Mouse (Mus musculus) testis, adult 2 months (tissue): Measurements from ENCODE around the gene Mgrn1. TPM values are rescaled to one million over a fixed set of nuclear protein-coding genes. Genes with fewer than 3 reads are reported as not detected.
A peak's percentile ranks its signal among the peaks of the same experiment; 100 is the strongest.

Experiments used
- H3K27ac ChIP-seq: fragments of 200-500 bp; 2 replicates; pipeline ENCODE4 v1.5.1; 2012; ENCODE audit warnings: low read depth, low read length; ENCODE audit not compliant: control insufficient read depth, insufficient read depth
- H3K27me3 ChIP-seq: fragments of 200-500 bp; 2 replicates; pipeline ENCODE4 v1.6.1; 2012; ENCODE audit warnings: mild to moderate bottlenecking, low read length, moderate library complexity; ENCODE audit not compliant: control insufficient read depth, insufficient read depth
- H3K36me3 ChIP-seq: fragments of 200-500 bp; 2 replicates; pipeline ENCODE4 v1.6.1; 2012; ENCODE audit warnings: mild to moderate bottlenecking, low read length; ENCODE audit not compliant: control insufficient read depth, insufficient read depth
- H3K4me1 ChIP-seq: fragments of 200-500 bp; 2 replicates; pipeline ENCODE4 v1.6.1; 2012; ENCODE audit warnings: low read length; ENCODE audit not compliant: control insufficient read depth, insufficient read depth
- H3K4me3 ChIP-seq: fragments of 200-500 bp; 2 replicates; pipeline ENCODE4 v1.5.1; 2012; ENCODE audit warnings: low read depth, mild to moderate bottlenecking, low read length, moderate library complexity, mixed read lengths; ENCODE audit not compliant: control insufficient read depth
- CTCF ChIP-seq: fragments of 200-500 bp; IDR thresholded peaks from 2 replicates; pipeline ENCODE4 v1.5.1; 2012; ENCODE audit warnings: low read depth, mild to moderate bottlenecking, inconsistent platforms, low read length, moderate library complexity; ENCODE audit not compliant: control insufficient read depth, insufficient read depth, insufficient replicate concordance
- POLR2A ChIP-seq: fragments of 200-500 bp; IDR thresholded peaks from 2 replicates; pipeline ENCODE4 v1.6.1; 2012; ENCODE audit warnings: low read depth, mild to moderate bottlenecking, inconsistent platforms, low read length, moderate library complexity; ENCODE audit not compliant: control insufficient read depth
- polyA plus RNA-seq: library from polyadenylated mRNA; depleted of rRNA; stranded (reverse); fragments of >200 nt; gene quantifications from 2 replicates; pipeline ENCODE4 v1.2.3, GENCODE M21; 2012

Gene Mgrn1
- polyA plus RNA-seq, 1 experiment, result 29.6 TPM

DNA sequence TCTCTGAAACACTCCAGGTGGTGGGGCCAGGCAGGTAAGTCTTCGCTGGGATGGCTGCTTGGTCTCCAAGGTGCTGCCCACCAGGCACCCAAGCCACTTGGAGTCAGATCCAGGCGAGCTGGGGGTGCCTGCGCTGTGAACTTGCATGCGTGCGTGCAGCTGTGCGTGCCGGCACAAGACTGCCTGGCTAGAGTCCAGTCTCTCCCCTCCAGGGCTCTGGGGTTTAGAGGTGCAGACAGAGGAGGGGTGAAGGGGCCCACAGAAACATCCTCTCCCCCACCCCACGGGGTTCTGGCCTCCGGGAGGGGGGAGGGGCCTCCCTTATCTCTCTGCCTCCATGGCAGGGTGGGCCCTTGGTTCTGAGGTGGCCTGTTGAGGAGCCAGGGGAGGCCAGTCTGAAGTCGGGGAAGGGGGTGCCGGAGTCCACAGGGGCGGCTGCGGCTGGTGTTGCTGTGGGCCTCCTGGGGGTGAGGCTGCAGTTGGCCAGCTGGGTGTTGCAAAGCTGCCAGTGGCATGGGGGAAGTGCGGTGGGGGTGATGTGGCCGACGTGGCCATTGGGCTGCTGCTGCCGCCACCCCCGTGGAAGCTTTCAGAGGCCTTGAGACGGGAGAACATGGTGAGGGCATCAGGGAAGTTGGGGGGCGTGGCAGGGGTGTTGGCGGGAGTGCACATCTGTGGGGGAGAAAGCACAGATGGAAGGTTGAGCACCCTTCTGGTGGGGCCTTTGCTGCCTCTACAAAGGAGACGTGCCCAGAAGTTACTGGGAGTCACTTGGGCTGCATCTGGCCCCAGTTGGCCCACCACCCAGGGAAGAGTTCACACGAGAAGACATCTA lies 10.6 kb upstream of the Mgrn1 start:
- Histone ChIP-seq H3K27ac (no peak overlapping the region), H3K27me3 (no peaks in the 10 kb centered on the region), H3K4me1 (peaks cover 2% of the 10 kb centered on the region), H3K36me3 (no peaks in the 10 kb centered on the region), H3K4me3 (no peak overlapping the region)
- TF ChIP-seq POLR2A, result no peak
- TF ChIP-seq CTCF, result no peak

DNA sequence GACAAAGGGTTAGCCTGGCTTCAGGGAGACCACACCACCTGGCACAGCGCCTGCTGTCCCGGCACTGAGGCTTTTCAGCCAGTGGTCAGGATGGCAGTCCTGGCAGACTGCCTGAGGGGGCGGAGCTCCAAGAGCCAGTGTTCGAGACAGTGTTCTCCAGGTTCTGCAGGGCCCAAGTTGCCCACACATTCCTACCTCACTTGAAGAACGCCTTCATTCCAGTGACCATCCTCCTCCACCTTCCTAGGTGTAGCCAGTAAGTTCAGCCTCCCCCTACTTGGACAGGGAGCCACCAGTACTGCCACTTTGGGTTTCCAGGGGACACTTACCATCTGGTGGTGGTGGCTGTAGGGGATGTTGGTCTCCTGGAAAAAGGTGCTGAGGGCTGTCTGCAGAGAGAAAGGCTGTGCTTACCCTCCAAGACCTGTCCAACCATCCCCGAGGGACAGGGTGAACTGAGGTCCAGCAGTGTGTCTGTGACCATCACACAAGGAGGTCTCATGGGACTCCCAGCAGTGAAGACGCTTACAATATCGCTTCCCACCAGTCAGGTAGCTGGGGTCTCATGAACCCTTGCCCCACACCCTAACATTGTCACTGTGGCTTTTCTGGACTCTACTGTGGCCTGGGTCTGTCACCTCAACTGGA lies 9.9 kb upstream of the Mgrn1 start:
- H3K4me3 ChIP-seq, result no peak overlapping the region
- H3K27ac ChIP-seq, result no peak overlapping the region
- H3K4me1 ChIP-seq, result peaks cover 2% of the 10 kb centered on the region
- H3K27me3 ChIP-seq, result no peaks in the 10 kb centered on the region
- TF ChIP-seq CTCF, result no peak
- TF ChIP-seq POLR2A, result no peak
- no peaks in the 10 kb centered on the region for H3K36me3 ChIP-seq

DNA sequence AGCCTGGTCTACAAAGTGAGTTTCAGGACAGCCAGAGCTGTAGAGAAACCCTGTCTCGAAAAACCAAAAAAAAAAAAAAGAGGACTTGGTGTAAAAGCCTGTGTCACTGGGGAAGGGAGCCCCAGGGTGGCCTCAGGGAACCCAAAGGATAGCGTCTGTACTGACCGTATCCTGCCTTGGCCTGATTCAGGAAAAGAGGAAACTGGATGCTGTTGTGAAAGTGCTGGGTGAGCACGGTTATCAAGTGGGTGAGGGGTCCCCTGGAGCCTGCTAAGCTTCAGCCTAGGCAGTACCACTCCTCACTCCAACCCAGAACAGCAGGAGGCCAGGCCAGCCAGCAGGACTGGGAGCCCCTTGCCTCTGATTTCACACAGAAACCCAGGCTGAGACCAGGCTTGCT lies 8.9 kb upstream of the Mgrn1 start:
- no peaks in the 10 kb centered on the region for H3K36me3 ChIP-seq
- H3K27ac ChIP-seq, result no peak overlapping the region
- no peak overlapping the region for H3K4me3 ChIP-seq
- TF ChIP-seq CTCF (no peak), POLR2A (no peak)
- no peaks in the 10 kb centered on the region for H3K27me3 ChIP-seq
- peaks cover 5% of the 10 kb centered on the region for H3K4me1 ChIP-seq

DNA sequence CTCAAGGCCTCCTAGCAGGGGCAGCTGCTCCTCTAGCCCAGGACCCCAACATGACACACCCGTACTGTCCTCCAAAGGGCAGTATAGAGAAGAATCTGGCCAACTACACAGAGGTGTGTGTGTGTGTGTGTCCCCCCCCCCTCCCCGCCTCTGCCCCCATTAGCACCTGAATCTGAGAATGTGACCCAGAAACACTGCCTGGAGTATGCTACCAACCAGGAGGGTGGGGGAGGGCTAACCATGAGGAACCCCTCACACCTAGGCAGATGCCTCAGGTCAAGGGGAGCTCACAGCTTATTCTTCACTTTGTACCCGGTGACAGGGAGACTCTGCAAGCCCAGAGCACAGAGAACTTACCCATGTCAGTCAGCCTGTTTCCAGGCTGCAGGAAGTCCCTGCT lies 8.3 kb upstream of the Mgrn1 start:
- Histone ChIP-seq H3K4me1 (peaks cover 5% of the 10 kb centered on the region), H3K27me3 (no peaks in the 10 kb centered on the region), H3K36me3 (no peaks in the 10 kb centered on the region), H3K27ac (no peak overlapping the region), H3K4me3 (peak overlapping the region; percentile 96)
- TF ChIP-seq POLR2A (no peak), CTCF (no peak)

DNA sequence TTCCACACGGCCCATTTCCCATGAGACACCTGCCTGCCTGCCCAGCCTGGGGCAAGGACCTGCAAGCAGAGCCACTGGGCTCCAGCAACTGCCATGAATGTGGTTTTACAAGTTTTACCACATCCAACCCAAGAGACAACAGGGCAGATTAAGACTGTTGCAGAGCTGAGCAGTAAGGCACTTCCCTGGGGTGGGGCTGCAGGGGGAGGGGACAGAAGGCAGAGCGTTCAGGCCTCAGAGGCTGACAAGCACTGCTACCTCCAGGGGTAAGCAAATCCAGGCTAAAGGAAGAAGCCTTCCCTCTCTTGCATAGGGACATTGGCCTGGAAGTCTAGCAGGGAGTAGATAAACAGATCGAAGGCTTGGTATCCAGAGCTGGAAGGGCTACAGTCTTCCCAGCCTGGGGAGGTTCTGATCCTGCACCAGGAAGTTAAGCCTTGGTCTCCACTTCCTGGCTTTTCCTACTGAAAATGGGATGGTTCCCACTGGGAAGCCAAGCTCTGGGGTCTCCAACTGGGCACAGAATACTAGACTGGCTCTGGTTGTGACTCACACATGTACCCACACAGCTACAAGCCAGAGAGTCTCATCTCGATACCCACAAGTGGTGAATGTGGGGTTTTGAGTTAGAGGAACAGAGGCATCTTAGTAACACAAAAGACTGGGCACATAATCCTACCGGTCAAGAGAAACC lies 7.7 kb upstream of the Mgrn1 start:
- Histone ChIP-seq H3K36me3 (no peaks in the 10 kb centered on the region), H3K27ac (peak overlapping the region; percentile 65; the same call in 1 of the 2 replicates), H3K4me3 (peak overlapping the region; percentile 96), H3K27me3 (no peaks in the 10 kb centered on the region), H3K4me1 (peaks cover 5% of the 10 kb centered on the region)
- no peak for TF ChIP-seq CTCF
- TF ChIP-seq POLR2A, result no peak

DNA sequence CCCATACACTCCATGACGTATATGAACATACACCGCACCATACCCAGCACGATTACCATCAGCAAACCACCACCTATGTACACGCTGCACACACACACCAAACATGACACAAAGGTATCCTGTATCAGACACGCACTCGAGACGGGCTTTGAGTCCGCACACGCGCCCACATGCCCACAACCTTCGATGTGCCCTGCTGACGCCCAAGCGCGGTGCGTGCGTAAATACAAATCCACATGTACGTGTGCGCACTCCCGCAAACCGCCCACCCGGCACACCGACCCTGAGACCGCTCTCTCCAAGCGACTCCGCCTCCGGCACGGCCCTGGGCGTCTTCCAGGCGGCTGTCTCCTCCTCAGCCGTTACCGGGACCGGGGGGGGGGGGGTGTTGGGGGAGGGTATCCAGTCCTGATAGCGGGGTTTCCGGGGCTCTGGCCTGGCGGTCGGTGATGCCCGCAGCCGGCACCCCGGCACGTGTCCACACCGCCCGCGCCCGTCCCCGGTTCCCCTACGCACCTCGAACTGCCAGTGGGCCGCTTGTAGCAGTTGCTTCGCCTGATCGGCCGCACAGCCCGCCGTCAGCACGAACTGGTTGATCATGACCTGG lies 6.8 kb upstream of the Mgrn1 start:
- H3K36me3 ChIP-seq, result no peaks in the 10 kb centered on the region
- H3K27ac ChIP-seq, result peak overlapping the region; percentile 99
- no peaks in the 10 kb centered on the region for H3K27me3 ChIP-seq
- peaks cover 5% of the 10 kb centered on the region for H3K4me1 ChIP-seq
- TF ChIP-seq POLR2A (no peak; the same call in 1 of the 2 replicates), CTCF (no peak)
- peak overlapping the region; percentile 96 for H3K4me3 ChIP-seq

DNA sequence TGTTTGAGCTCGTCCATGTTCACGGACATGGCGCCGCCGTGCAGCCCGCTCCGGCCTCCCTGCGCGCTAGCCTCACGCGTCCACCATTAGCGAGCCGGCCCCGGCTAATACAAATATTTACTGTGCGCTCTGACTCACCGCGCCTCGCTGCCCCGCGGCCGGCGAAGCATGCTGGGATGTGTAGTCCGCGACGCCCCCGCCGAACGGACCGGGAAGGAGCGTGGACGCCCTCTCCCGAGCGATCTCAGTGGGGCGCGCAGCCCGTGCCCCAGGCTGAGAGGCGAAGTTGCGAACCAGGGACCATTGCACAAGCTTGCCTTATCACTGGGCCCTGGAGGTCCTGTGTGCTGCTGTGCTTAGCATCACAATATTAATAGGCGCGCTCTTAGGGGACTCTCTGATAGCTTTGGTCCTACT lies 6.3 kb upstream of the Mgrn1 start:
- Histone ChIP-seq H3K4me1 (peaks cover 7% of the 10 kb centered on the region), H3K27me3 (no peaks in the 10 kb centered on the region), H3K27ac (peak overlapping the region; percentile 99), H3K36me3 (no peaks in the 10 kb centered on the region), H3K4me3 (peak overlapping the region; percentile 96)
- TF ChIP-seq POLR2A, result peak; percentile 67
- 0 out of 2 replicates have a peak, but pooled peaks have one; percentile 9 for TF ChIP-seq CTCF
